Mouse (Mus musculus) CH12.LX (cell line): ENCODE measurements at regions not wholly inside any gene's neighbourhood (a gene's known extent, or its start where the extent isn't known, plus 50 kb on each side); places are given as distances from the start of the nearest gene placed in this dataset.

Experiments
- DNase-seq: peaks from one replicate; pipeline ENCODE4 v3.0.0-alpha.2; 2013; ENCODE audit errors: extremely low read depth
- H3K27ac ChIP-seq: 2 replicates; pipeline ENCODE4 v1.5.1; 2012; ENCODE audit warnings: low read depth, mild to moderate bottlenecking, control low read depth, moderate library complexity; ENCODE audit not compliant: insufficient read depth
- H3K27me3 ChIP-seq: replicated peaks from 2 replicates; pipeline ENCODE3; 2012; ENCODE audit warnings: inconsistent platforms
- H3K36me3 ChIP-seq, 2 experiments: replicated peaks in 1 of 2; 2 replicates each; pipeline versions ENCODE3 to v1.6.1; 2012; ENCODE audit warnings: inconsistent platforms in 1 of 2, low read length in 1 of 2, mild to moderate bottlenecking in 1 of 2, mixed read lengths in 1 of 2, moderate library complexity in 1 of 2; ENCODE audit not compliant: control insufficient read depth in 1 of 2, insufficient read depth in 1 of 2
- H3K4me1 ChIP-seq, 2 experiments: 2 replicates each; pipeline ENCODE4 v1.6.1; 2012; ENCODE audit warnings: inconsistent platforms in 1 of 2, moderate library complexity in 1 of 2; ENCODE audit not compliant: insufficient read depth in 2 of 2, control insufficient read depth in 1 of 2
- H3K4me2 ChIP-seq: 2 replicates; pipeline ENCODE4 v1.6.1; 2012; ENCODE audit warnings: low read depth, mild to moderate bottlenecking, control low read depth; ENCODE audit not compliant: poor library complexity, insufficient read depth, severe bottlenecking
- H3K4me3 ChIP-seq, 3 experiments: fragments of 150-350 bp in 1 of 3; sonication (generic) in 1 of 3; replicated peaks in 1 of 3; 2 replicates each; pipeline versions ENCODE3 to v1.5.1; 2011 to 2012; ENCODE audit warnings: low read depth in 2 of 3, low read length in 2 of 3, mild to moderate bottlenecking in 2 of 3, moderate library complexity in 2 of 3, control low read depth in 1 of 3, improper control_type of control experiment in 1 of 3, inconsistent platforms in 1 of 3, mixed read lengths in 1 of 3; ENCODE audit not compliant: poor library complexity in 1 of 3
- H3K79me2 ChIP-seq: replicated peaks from 2 replicates; pipeline ENCODE4 v1.6.1; 2012; ENCODE audit warnings: mild to moderate bottlenecking, moderate library complexity; ENCODE audit not compliant: control insufficient read depth, poor library complexity, insufficient read depth, severe bottlenecking; ENCODE audit errors: extremely low read depth
- H3K9ac ChIP-seq: 2 replicates; pipeline ENCODE4 v1.6.1; 2012; ENCODE audit warnings: low read depth, mild to moderate bottlenecking, control low read depth, moderate library complexity; ENCODE audit not compliant: insufficient read depth
- H3K9me3 ChIP-seq: replicated peaks from 2 replicates; pipeline ENCODE3; 2012; ENCODE audit warnings: low read length, inconsistent platforms, mixed read lengths
- BHLHE40 ChIP-seq: IDR thresholded peaks from 2 replicates; pipeline ENCODE4 v1.6.1; 2011; ENCODE audit warnings: mild to moderate bottlenecking, low read depth, low read length, improper control_type of control experiment
- CHD1 ChIP-seq: IDR thresholded peaks from 2 replicates; pipeline ENCODE4 v1.6.1; 2012; ENCODE audit warnings: low read depth, low read length, improper control_type of control experiment, inconsistent platforms
- CHD2 ChIP-seq: IDR thresholded peaks from 2 replicates; pipeline ENCODE4 v1.6.1; 2011; ENCODE audit warnings: low read length, improper control_type of control experiment
- CTCF ChIP-seq, 2 experiments: IDR thresholded peaks in 1 of 2; conservative IDR thresholded peaks in 1 of 2; 2 replicates each; pipeline ENCODE4 v1.5.1; 2011 to 2012; ENCODE audit warnings: low read depth in 2 of 2, low read length in 2 of 2, improper control_type of control experiment in 1 of 2, inconsistent platforms in 1 of 2, mild to moderate bottlenecking in 1 of 2, moderate library complexity in 1 of 2
- EP300 ChIP-seq: IDR thresholded peaks from 2 replicates; pipeline ENCODE4 v1.6.1; 2011; ENCODE audit warnings: low read length, improper control_type of control experiment
- GABPA ChIP-seq: IDR thresholded peaks from 2 replicates; pipeline ENCODE4 v1.6.1; 2012; ENCODE audit warnings: low read depth, low read length, improper control_type of control experiment, inconsistent platforms; ENCODE audit not compliant: insufficient replicate concordance
- HCFC1 ChIP-seq: IDR thresholded peaks from 2 replicates; pipeline ENCODE4 v1.6.1; 2012; ENCODE audit warnings: low read depth, mild to moderate bottlenecking, inconsistent platforms, low read length, improper control_type of control experiment
- JUN ChIP-seq: IDR thresholded peaks from 2 replicates; pipeline ENCODE4 v1.6.1; 2011; ENCODE audit warnings: low read depth, mild to moderate bottlenecking, low read length, improper control_type of control experiment, moderate library complexity; ENCODE audit not compliant: insufficient read depth
- JUND ChIP-seq: conservative IDR thresholded peaks from 2 replicates; pipeline ENCODE4 v1.6.1; 2011; ENCODE audit warnings: low read depth, low read length, improper control_type of control experiment
- KAT2A ChIP-seq: IDR thresholded peaks from 2 replicates; pipeline ENCODE4 v1.6.1; 2012; ENCODE audit warnings: low read length, improper control_type of control experiment, inconsistent platforms; ENCODE audit not compliant: insufficient replicate concordance
- MAZ ChIP-seq: IDR thresholded peaks from 2 replicates; pipeline ENCODE4 v1.6.1; 2012; ENCODE audit warnings: low read depth, mild to moderate bottlenecking, inconsistent platforms, low read length, improper control_type of control experiment, moderate library complexity
- MEF2A ChIP-seq: IDR thresholded peaks from 2 replicates; pipeline ENCODE4 v1.6.1; 2014; ENCODE audit warnings: low read depth, mild to moderate bottlenecking, inconsistent platforms, low read length, improper control_type of control experiment, borderline replicate concordance
- MYC ChIP-seq: IDR thresholded peaks from 2 replicates; pipeline ENCODE4 v1.6.1; 2011; ENCODE audit warnings: low read depth, mild to moderate bottlenecking, improper control_type of control experiment, low read length
- PAX5 ChIP-seq: IDR thresholded peaks from 2 replicates; pipeline ENCODE4 v1.6.1; 2012; ENCODE audit warnings: low read length, inconsistent platforms, mixed read lengths
- RAD21 ChIP-seq: IDR thresholded peaks from 2 replicates; pipeline ENCODE4 v1.6.1; 2011; ENCODE audit warnings: low read depth, mild to moderate bottlenecking, low read length, improper control_type of control experiment, moderate library complexity
- RCOR1 ChIP-seq: conservative IDR thresholded peaks from 2 replicates; pipeline ENCODE4 v1.6.1; 2012; ENCODE audit warnings: low read depth, mild to moderate bottlenecking, inconsistent platforms, low read length, improper control_type of control experiment
- SIN3A ChIP-seq: IDR thresholded peaks from 2 replicates; pipeline ENCODE4 v1.6.1; 2012; ENCODE audit warnings: low read length, improper control_type of control experiment, inconsistent platforms
- TCF12 ChIP-seq: IDR thresholded peaks from 2 replicates; pipeline ENCODE4 v1.6.1; 2014; ENCODE audit warnings: low read depth, mild to moderate bottlenecking, inconsistent platforms, low read length, improper control_type of control experiment
- UBTF ChIP-seq: IDR thresholded peaks from 2 replicates; pipeline ENCODE4 v1.6.1; 2012; ENCODE audit warnings: low read depth, mild to moderate bottlenecking, inconsistent platforms, low read length, improper control_type of control experiment, moderate library complexity
- USF1 ChIP-seq: IDR thresholded peaks from 2 replicates; pipeline ENCODE4 v1.6.1; 2014; ENCODE audit warnings: low read depth, mild to moderate bottlenecking, inconsistent platforms, low read length, improper control_type of control experiment
- USF2 ChIP-seq: conservative IDR thresholded peaks from 2 replicates; pipeline ENCODE4 v1.6.1; 2011; ENCODE audit warnings: low read depth, low read length, improper control_type of control experiment
- ZMIZ1 ChIP-seq: IDR thresholded peaks from 2 replicates; pipeline ENCODE4 v1.6.1; 2012; ENCODE audit warnings: low read depth, mild to moderate bottlenecking, inconsistent platforms, low read length, improper control_type of control experiment
- ZNF384 ChIP-seq: IDR thresholded peaks from 2 replicates; pipeline ENCODE4 v1.6.1; 2012; ENCODE audit warnings: low read depth, low read length, improper control_type of control experiment, inconsistent platforms
- dilution Hi-C: fragments of 300-500 bp; cut with MboI; formaldehyde crosslinking; loops from 2 replicates; pipeline ENCODE4 v1.14.3; 2020; ENCODE audit warnings: low sequenced_read_pairs; ENCODE audit not compliant: extremely low pct_unique_long_range_greater_than_20kb, extremely low pct_ligation_motif_present
- in situ Hi-C: fragments of 300-500 bp; cut with MboI; formaldehyde crosslinking; loops from 3 replicates; pipeline ENCODE4 v1.14.3; 2019; ENCODE audit warnings: low sequenced_read_pairs, low pct_ligation_motif_present, low pct_unique_long_range_greater_than_20kb, mixed read lengths

GRCm38 (mm10) chr6:100985334-100985937 lies 152.0 kb downstream of the Ppp4r2 start:
- Histone ChIP-seq H3K4me3 (no peak overlapping the region), H3K4me1 (no peaks in the 10 kb centered on the region), H3K27me3 (peaks cover 44% of the 10 kb centered on the region), H3K27ac (no peak overlapping the region), H3K9me3 (no peaks in the 10 kb centered on the region), H3K79me2 (no peaks in the 10 kb centered on the region), H3K4me2 (no peak overlapping the region), H3K36me3 (no peaks in the 10 kb centered on the region), H3K9ac (no peak overlapping the region)
- TF ChIP-seq BHLHE40 (no peak), ZNF384 (no peak), SIN3A (no peak), MEF2A (no peak), CTCF (conservative IDR thresholded peaks at IDR 0.05 in 1 of 2, IDR thresholded peaks at IDR 0.05 in 1 of 2; ENCODE audit: low read depth in 2 of 2, low read length in 2 of 2) (no peak), USF2 (no peak), ZMIZ1 (no peak), TCF12 (no peak), GABPA (no peak), MAZ (no peak), USF1 (no peak), CHD1 (no peak), RCOR1 (no peak), JUN (no peak), MYC (no peak), HCFC1 (no peak), PAX5 (no peak), EP300 (no peak), UBTF (no peak), JUND (no peak)
- no peak for DNase-seq
- dilution Hi-C loops = no loop called here
- in situ Hi-C loops = no loop called here

GRCm38 (mm10) chr6:100988521-100988920 lies 155.1 kb downstream of the Ppp4r2 start:
- Histone ChIP-seq H3K36me3 (no peaks in the 10 kb centered on the region), H3K4me2 (no peak overlapping the region), H3K4me1 (no peaks in the 10 kb centered on the region), H3K9ac (no peak overlapping the region), H3K4me3 (no peak overlapping the region), H3K27me3 (peaks cover 52% of the 10 kb centered on the region), H3K79me2 (no peaks in the 10 kb centered on the region), H3K9me3 (no peaks in the 10 kb centered on the region), H3K27ac (no peak overlapping the region)
- in situ Hi-C loops = no loop called here
- DNase-seq = peak; percentile 1
- dilution Hi-C loops = no loop called here
- TF ChIP-seq KAT2A (no peak), MEF2A (no peak), RAD21 (no peak), ZMIZ1 (no peak), CHD2 (no peak)
